Mouse (Mus musculus) neural tube, embryonic 13.5 days (tissue): Measurements from ENCODE around the gene Ola1. TPM values are rescaled to one million over a fixed set of nuclear protein-coding genes. Genes with fewer than 3 reads are reported as not detected.

ENCODE experiments used
- ATAC-seq: fragments of 200-750 bp; cut with Nextera tagmentation; 2 replicates; pipeline ENCODE4 v1.8.0; 2017; ENCODE audit warnings: low read depth, mild to moderate bottlenecking, moderate TSS enrichment, moderate library complexity
- H3K27ac ChIP-seq: fragments of 300-500 bp; sonication (generic); replicated peaks from 2 replicates; pipeline ENCODE4 v1.5.1; 2015; ENCODE audit warnings: moderate library complexity, mild to moderate bottlenecking, inconsistent platforms
- H3K27me3 ChIP-seq: fragments of 300-500 bp; sonication (generic); 2 replicates; pipeline ENCODE4 v1.6.1; 2015; ENCODE audit warnings: mild to moderate bottlenecking, inconsistent platforms
- H3K36me3 ChIP-seq: fragments of 300-500 bp; sonication (generic); 2 replicates; pipeline ENCODE4 v1.6.1; 2015; ENCODE audit warnings: mild to moderate bottlenecking, inconsistent platforms
- H3K4me1 ChIP-seq: fragments of 300-500 bp; sonication (generic); replicated peaks from 2 replicates; pipeline ENCODE4 v1.6.1; 2015; ENCODE audit warnings: inconsistent platforms
- H3K4me2 ChIP-seq: fragments of 300-500 bp; sonication (generic); 2 replicates; pipeline ENCODE4 v1.6.1; 2015; ENCODE audit warnings: inconsistent platforms, mild to moderate bottlenecking, moderate library complexity
- H3K4me3 ChIP-seq: fragments of 300-500 bp; sonication (generic); 2 replicates; pipeline ENCODE4 v1.5.1; 2015; ENCODE audit warnings: mild to moderate bottlenecking, inconsistent platforms
- H3K9ac ChIP-seq: fragments of 300-500 bp; sonication (generic); 2 replicates; pipeline ENCODE4 v1.6.1; 2015; ENCODE audit warnings: moderate library complexity, mild to moderate bottlenecking, inconsistent platforms
- H3K9me3 ChIP-seq: fragments of 300-500 bp; sonication (generic); 2 replicates; pipeline ENCODE4 v1.6.1; 2016; ENCODE audit warnings: inconsistent platforms
- WGBS: fragments of 180-500 bp; shearing (Covaris S2); methylation state at CpG from one replicate; pipeline ENCODE4 v1.1.7; 2015; 5-methylcytosine and 5-hydroxymethylcytosine counted together
- polyA plus RNA-seq: library from polyadenylated mRNA; unstranded; fragments of >200 nt; fragmentation: Nextera tagmentation; extraction: Ambion mirVana; gene quantifications from 2 replicates; pipeline ENCODE4 v1.2.1, GENCODE M21; 2015

Gene Ola1
- polyA plus RNA-seq, 1 experiment from 2014 or later = 102 TPM

DNA sequence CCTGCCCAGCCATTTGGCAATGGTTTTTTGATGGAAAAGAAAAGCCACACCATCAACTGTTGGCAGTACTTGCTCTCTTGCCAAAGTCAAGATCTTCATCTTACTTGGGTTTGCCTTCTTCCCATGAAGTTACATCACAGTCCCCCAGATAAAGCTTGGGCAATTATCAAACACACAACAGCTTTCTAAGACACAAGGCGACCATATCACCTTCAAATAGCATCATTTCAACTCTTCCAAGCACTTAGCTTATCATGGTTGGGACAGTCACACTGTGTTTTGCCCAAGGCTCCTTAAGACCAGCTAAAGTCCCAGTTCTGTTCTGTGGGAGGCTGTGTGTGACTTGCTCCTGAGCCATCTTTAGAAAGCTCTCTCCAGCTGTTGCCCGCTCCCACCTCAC, 161.1 kb downstream of the Ola1 start:
- Histone ChIP-seq H3K4me3 (no peak overlapping the region), H3K9me3 (no peaks in the 10 kb centered on the region), H3K27ac (no peak overlapping the region), H3K9ac (no peak overlapping the region), H3K4me1 (no peaks in the 10 kb centered on the region), H3K4me2 (no peak overlapping the region), H3K27me3 (0 out of 2 replicates have a peak, but pooled peaks cover 4% of the 10 kb centered on the region), H3K36me3 (no peaks in the 10 kb centered on the region)
- ATAC-seq = no peak
- 92% methylated on average over 2 of the region's 2 CpGs for WGBS

DNA sequence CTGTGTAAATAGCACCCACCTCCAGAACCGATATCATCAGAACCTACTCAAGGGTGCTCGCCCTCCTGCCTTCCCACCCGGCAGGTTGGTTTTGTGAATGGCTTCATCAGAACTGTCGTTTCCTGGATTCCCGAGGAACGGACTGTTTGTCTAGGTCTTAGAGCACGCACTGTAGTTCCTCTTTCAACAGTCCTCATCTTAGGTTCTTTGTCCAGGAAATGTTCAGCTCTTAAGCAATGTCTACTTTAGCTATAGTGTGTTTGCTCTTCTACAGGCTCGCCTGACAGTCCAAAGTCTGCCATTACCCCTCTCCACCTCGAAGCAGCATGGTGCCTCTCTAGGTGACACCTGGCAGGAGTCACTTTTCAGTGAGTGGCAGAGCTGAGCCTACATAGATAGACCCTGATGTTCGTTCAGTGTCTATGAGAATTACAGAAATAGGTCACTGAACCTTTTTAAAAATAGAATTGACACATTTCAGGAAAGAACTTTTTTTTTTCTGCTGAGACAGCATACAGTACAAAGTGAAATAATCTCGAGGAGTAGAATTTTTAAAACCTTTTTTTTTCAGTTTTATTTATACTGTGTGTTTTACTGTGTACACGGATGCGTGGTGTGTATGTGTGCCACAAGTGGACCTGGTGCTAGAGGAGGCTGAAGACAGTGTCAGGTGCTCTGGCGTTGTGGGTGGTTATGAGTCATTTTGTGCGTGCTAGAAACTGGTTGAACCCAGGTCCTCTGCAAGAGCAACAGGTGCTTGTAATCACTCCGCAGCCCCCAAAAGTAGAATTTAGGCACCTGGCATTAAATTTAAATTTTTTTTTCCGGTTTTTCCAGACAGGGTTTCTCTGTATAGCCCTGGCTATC, 162.4 kb downstream of the Ola1 start:
- Histone ChIP-seq H3K9ac (no peak overlapping the region), H3K4me3 (no peak overlapping the region), H3K36me3 (no peaks in the 10 kb centered on the region), H3K27me3 (0 out of 2 replicates have a peak, but pooled peaks cover 4% of the 10 kb centered on the region), H3K4me1 (no peaks in the 10 kb centered on the region), H3K27ac (no peak overlapping the region), H3K9me3 (no peaks in the 10 kb centered on the region), H3K4me2 (no peak overlapping the region)
- ATAC-seq = no peak
- WGBS = 88% methylated on average over 17 of the region's 17 CpGs

DNA sequence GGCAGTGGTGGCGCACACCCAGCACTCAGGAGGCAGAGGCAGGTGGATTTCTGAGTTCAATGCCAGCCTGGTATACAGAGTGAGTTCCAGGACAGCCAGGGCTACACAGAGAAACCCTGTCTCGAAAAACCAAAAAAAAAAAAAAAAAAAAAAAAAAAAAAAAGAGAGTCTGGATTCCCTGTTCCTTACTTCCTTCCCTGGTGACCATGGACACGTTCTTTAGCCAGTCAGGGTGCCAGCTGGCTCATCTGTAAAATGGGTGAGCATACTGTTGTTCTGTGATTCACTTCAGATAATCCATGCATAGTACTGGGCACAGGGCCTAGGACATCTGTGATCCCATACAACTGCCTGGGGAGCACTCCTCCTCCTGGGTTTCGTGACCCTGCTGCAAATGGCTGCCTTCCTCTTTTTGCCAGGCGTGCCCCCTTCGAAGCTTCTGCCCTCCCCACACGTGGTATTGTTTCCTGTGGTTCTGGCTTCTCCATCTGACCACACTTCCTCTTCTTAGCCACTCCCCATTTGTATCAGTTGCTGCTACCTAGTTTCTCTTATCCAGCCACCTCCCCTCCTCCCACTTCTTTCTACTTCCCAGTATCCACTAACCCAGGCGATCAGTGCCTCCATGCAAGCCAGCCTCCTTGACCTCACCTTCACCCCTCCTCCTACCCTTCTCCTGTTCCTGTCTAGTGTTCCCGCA, 164.8 kb downstream of the Ola1 start:
- ATAC-seq = no peak
- 89% methylated on average over 8 of the region's 9 CpGs for WGBS
- Histone ChIP-seq H3K9ac (no peak overlapping the region), H3K4me3 (no peak overlapping the region), H3K27me3 (0 out of 2 replicates have a peak, but pooled peaks cover 4% of the 10 kb centered on the region), H3K36me3 (no peaks in the 10 kb centered on the region), H3K9me3 (no peaks in the 10 kb centered on the region), H3K4me1 (no peaks in the 10 kb centered on the region), H3K27ac (no peak overlapping the region), H3K4me2 (no peak overlapping the region)

DNA sequence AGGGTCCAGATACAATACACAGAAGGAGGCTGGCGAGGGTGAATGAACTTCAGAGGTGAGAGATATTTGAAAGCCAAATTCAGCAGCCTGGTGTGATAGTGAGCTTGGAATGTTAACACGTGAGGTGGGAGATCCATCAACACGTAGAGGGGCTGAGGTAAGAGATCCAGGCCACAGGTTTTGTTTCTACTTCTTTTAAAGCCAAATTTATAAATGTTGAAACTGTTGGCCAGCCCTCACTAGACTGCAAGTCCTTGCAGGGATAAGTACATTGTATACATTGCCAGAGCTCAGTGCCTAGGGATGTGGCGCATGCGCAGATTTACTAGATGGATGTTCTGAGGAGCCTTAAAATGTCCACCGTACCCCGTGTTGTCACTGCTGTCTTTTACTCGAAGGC, 168.3 kb downstream of the Ola1 start:
- H3K4me1 ChIP-seq = no peaks in the 10 kb centered on the region
- H3K4me3 ChIP-seq = no peak overlapping the region
- H3K36me3 ChIP-seq = no peaks in the 10 kb centered on the region
- no peak overlapping the region for H3K4me2 ChIP-seq
- no peaks in the 10 kb centered on the region for H3K27me3 ChIP-seq
- WGBS = 91% methylated on average over 8 of the region's 8 CpGs
- H3K9ac ChIP-seq = no peak overlapping the region
- H3K27ac ChIP-seq = no peak overlapping the region
- no peaks in the 10 kb centered on the region for H3K9me3 ChIP-seq
- no peak for ATAC-seq

DNA sequence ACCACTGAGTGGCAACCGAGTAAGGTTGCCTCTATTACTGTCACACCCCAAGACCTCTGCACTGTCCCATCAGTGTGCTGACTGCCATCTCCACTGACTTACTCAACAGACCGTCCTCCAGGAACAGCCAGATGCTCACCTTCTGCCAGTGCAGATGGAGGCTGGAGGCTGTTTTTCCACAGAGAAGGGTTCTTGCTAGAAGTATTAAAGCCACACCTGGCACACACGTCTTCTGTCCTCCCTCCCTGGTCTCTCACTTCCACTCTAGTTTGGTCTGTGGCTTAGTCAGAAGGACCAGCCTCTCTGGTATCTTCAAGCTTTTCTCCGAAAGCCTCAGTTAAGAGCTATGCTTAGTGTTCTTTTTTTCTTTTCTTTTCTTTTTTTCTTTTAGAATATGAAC, 168.7 kb downstream of the Ola1 start:
- 77% methylated on average over 4 of the region's 4 CpGs for WGBS
- H3K27ac ChIP-seq = no peak overlapping the region
- no peak for ATAC-seq
- no peak overlapping the region for H3K9ac ChIP-seq
- no peaks in the 10 kb centered on the region for H3K4me1 ChIP-seq
- H3K36me3 ChIP-seq = no peaks in the 10 kb centered on the region
- H3K27me3 ChIP-seq = no peaks in the 10 kb centered on the region
- H3K9me3 ChIP-seq = no peaks in the 10 kb centered on the region
- H3K4me3 ChIP-seq = no peak overlapping the region
- no peak overlapping the region for H3K4me2 ChIP-seq

DNA sequence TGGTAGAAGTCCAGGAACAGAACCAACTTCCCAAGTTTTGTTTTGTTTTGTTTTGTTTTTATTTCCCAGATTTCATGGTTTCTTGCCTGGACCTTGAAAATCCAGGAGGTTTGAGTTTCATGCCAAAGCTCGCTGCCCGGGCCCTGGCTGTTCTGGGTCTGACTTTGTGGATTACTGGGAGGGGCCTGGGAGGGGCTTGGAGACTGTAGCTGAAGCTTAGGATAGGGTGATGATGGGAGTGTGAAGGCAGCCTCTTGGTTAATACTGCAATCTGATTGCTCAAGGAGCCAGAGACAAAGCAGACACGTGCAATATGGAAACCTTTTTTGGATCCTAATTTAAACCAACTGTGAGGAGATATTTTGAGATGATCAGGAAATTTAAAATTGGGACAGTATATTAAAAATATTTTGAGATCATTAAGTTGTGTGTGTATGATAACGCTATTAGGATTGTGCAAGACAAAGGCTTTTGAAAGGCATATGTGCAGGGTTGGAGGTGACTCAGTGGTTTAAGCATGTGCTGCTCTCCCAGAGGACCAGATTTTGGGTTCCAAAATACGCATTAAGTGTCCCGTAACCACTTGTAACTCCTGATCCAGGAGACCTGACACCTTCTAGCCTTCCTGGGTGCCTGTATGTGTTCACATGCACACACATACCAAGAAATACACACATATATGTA, 169.6 kb downstream of the Ola1 start:
- Histone ChIP-seq H3K4me3 (no peak overlapping the region), H3K27ac (no peak overlapping the region), H3K4me1 (no peaks in the 10 kb centered on the region), H3K36me3 (no peaks in the 10 kb centered on the region), H3K9me3 (no peaks in the 10 kb centered on the region), H3K4me2 (no peak overlapping the region), H3K9ac (no peak overlapping the region), H3K27me3 (no peaks in the 10 kb centered on the region)
- WGBS = 71% methylated on average over 6 of the region's 6 CpGs
- ATAC-seq = no peak

DNA sequence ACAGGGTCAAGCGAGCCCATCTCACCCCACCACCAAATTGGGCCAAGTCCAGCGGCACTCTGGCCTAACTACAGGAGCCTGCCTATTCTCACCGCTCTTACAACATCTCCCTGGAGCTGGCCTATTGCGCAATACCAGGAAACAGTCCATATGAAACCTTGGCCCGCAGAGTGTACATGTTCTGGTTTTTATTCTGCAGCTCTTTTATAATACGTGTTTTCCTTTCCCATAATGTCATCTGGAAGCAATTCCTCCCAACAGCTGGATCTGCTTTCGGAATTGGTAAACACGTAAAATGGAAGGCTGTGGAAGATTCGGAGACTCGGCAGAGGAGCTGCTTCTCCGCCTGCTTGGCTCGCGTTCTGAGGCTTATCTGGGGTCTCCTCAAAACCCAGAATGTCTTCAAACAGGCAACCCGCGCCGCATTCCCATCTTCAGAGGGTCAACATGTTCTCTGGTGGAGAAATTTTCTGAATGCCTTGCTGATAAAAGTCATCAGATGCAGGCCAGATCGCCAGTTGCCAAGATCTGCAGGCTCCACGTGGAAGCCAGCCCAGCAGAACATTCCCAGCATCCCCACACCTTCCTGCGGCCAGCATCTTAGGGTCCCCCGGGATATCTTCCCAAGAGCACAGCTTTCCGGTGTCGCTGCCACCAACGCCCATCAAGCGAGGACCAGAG, 171.5 kb downstream of the Ola1 start:
- 85% methylated on average over 24 of the region's 24 CpGs for WGBS
- H3K27ac ChIP-seq = no peak overlapping the region

DNA sequence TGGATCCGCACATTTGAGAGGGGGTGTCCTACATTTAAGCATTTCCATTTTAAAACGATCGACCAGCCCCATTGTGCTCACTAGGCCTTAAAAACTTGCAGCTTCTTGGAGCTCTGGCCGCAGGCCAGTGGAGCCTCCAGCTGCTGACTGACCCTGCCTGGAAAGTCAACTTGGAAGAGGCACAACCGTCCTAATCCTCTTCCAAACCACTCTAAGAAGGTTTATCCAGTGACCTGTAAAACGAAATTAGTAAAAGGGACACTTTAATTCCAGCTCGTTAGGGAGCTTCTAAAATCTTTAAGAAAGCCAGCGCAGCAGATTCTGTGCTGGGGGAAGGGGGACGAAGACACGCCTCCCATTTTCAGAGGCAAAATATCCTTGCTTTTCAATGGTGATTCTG, 172.1 kb downstream of the Ola1 start:
- 73% methylated on average over 10 of the region's 10 CpGs for WGBS
- Histone ChIP-seq H3K27me3 (no peaks in the 10 kb centered on the region), H3K4me1 (no peaks in the 10 kb centered on the region), H3K9me3 (no peaks in the 10 kb centered on the region), H3K9ac (no peak overlapping the region), H3K36me3 (no peaks in the 10 kb centered on the region), H3K27ac (no peak overlapping the region), H3K4me3 (no peak overlapping the region), H3K4me2 (no peak overlapping the region)
- no peak for ATAC-seq

More for the DNA sequence above, 171.5 kb downstream of the Ola1 start:
- no peaks in the 10 kb centered on the region for H3K27me3 ChIP-seq
- H3K4me1 ChIP-seq = no peaks in the 10 kb centered on the region
- H3K9ac ChIP-seq = no peak overlapping the region
- no peak overlapping the region for H3K4me3 ChIP-seq
- no peaks in the 10 kb centered on the region for H3K9me3 ChIP-seq
- H3K36me3 ChIP-seq = no peaks in the 10 kb centered on the region
- H3K4me2 ChIP-seq = no peak overlapping the region
- no peak for ATAC-seq

DNA sequence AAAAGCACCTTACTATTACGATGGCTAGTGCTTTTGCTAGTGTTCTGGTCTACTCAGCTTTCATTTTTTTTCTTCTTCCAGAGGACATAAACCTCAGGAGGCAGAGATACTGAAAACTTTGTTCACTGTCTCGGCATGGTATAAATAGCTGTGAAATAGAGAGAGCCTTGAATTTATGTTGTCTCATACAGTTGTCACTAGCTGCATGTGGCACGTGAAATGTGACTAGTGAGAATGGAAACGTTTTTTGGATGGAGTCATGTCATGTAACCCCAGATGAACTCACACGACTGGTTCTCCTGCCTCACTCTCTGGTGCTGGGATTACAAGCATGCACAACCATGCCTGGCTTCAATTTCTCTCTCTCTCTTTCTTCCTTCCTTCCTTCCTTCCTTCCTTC, 173.2 kb downstream of the Ola1 start:
- H3K4me2 ChIP-seq = no peak overlapping the region
- WGBS = 70% methylated on average over 5 of the region's 5 CpGs
- no peak overlapping the region for H3K9ac ChIP-seq
- no peak overlapping the region for H3K4me3 ChIP-seq
- no peaks in the 10 kb centered on the region for H3K9me3 ChIP-seq
- no peaks in the 10 kb centered on the region for H3K36me3 ChIP-seq
- H3K27me3 ChIP-seq = no peaks in the 10 kb centered on the region
- no peak for ATAC-seq
- no peak overlapping the region for H3K27ac ChIP-seq
- no peaks in the 10 kb centered on the region for H3K4me1 ChIP-seq
